Mouse (Mus musculus) large intestine, adult 2 months (tissue): ENCODE measurements at regions not wholly inside any gene's neighbourhood (a gene's known extent, or its start where the extent isn't known, plus 50 kb on each side); places are given as distances from the start of the nearest gene placed in this dataset.

ENCODE experiments used
- DNase-seq: peaks from one replicate; pipeline ENCODE4 v3.0.0-alpha.2; 2012; ENCODE audit warnings: low read depth, low spot score
- WGBS: fragments of 180-500 bp; shearing (Covaris S2); methylation state at CpG from one replicate; pipeline ENCODE4 v1.1.7; 2018; 5-methylcytosine and 5-hydroxymethylcytosine counted together

- WGBS: 68% methylated on average over 5 of the region's 5 CpGs
- no peak for DNase-seq
These were observed 867.1 kb upstream of the Slit2 start for GRCm38 (mm10) chr5:47115882-47116281.

GRCm38 (mm10) chr5:47095703-47096102, 887.2 kb upstream of the Slit2 start:
- no peak for DNase-seq

- no peak for DNase-seq
- 70% methylated on average over 3 of the region's 3 CpGs for WGBS
These were observed 930.0 kb upstream of the Slit2 start for GRCm38 (mm10) chr5:47052942-47053341.

GRCm38 (mm10) chr5:47036752-47037151, 946.2 kb upstream of the Slit2 start:
- DNase-seq: no peak
- 27% methylated on average over 1 of the region's 1 CpGs for WGBS

GRCm38 (mm10) chr5:47034021-47034420, 948.9 kb upstream of the Slit2 start:
- no peak for DNase-seq
- 28% methylated on average over 7 of the region's 7 CpGs for WGBS

GRCm38 (mm10) chr5:47014351-47014750, 968.6 kb upstream of the Slit2 start:
- peak; percentile 11 for DNase-seq

GRCm38 (mm10) chr5:46992557-46992956, 990.4 kb upstream of the Slit2 start:
- no peak for DNase-seq
- 60% methylated on average over 4 of the region's 4 CpGs for WGBS

- DNase-seq: no peak
- WGBS: 73% methylated on average over 2 of the region's 2 CpGs
These were observed 996.4 kb upstream of the Slit2 start for GRCm38 (mm10) chr5:46986519-46986918.

- WGBS: 68% methylated on average over 2 of the region's 2 CpGs
- no peak for DNase-seq
These were observed 1002.6 kb upstream of the Slit2 start for GRCm38 (mm10) chr5:46980326-46980725.

- WGBS: 75% methylated on average over 5 of the region's 5 CpGs
These were observed 1014.0 kb upstream of the Slit2 start for GRCm38 (mm10) chr5:46968870-46969436.

GRCm38 (mm10) chr5:46960749-46961148, 1022.2 kb upstream of the Slit2 start:
- no peak for DNase-seq

More at GRCm38 (mm10) chr5:46968870-46969436, 1014.0 kb upstream of the Slit2 start:
- no peak for DNase-seq

GRCm38 (mm10) chr5:46926324-46926723, 1056.6 kb upstream of the Slit2 start:
- 84% methylated on average over 7 of the region's 7 CpGs for WGBS
- no peak for DNase-seq

More at GRCm38 (mm10) chr5:46960749-46961148, 1022.2 kb upstream of the Slit2 start:
- 68% methylated on average over 2 of the region's 2 CpGs for WGBS

- 59% methylated on average over 2 of the region's 2 CpGs for whole genome bisulfite sequencing
- peak; percentile 11 for DNase-seq
These were observed 1044.5 kb upstream of the Lcorl start for GRCm38 (mm10) chr5:46901909-46902308.

GRCm38 (mm10) chr5:46894037-46894436, 1036.6 kb upstream of the Lcorl start:
- DNase-seq: no peak
- WGBS: 78% methylated on average over 2 of the region's 2 CpGs

- DNase-seq: no peak
These were observed 1026.5 kb upstream of the Lcorl start for GRCm38 (mm10) chr5:46883956-46884355.

GRCm38 (mm10) chr5:46856837-46857236, 999.4 kb upstream of the Lcorl start:
- peak; percentile 8 for DNase-seq

- DNase-seq: no peak
- 81% methylated on average over 2 of the region's 2 CpGs for WGBS
These were observed 987.8 kb upstream of the Lcorl start for GRCm38 (mm10) chr5:46845175-46845574.

- no peak for DNase-seq
- 35% methylated on average over 4 of the region's 4 CpGs for WGBS
These were observed 979.4 kb upstream of the Lcorl start for GRCm38 (mm10) chr5:46836810-46837209.

GRCm38 (mm10) chr5:46830797-46831618, 973.6 kb upstream of the Lcorl start:
- WGBS: 90% methylated on average over 9 of the region's 9 CpGs
- DNase-seq: no peak

- no peak for DNase-seq
- 88% methylated on average over 6 of the region's 6 CpGs for WGBS
These were observed 972.7 kb upstream of the Lcorl start for GRCm38 (mm10) chr5:46830114-46830513.

GRCm38 (mm10) chr5:46826381-46826780, 969.0 kb upstream of the Lcorl start:
- no peak for DNase-seq
- 91% methylated on average over 1 of the region's 1 CpGs for WGBS
